Mouse (Mus musculus) frontal cortex, adult (tissue): ENCODE data around the gene Sfswap.

ENCODE experiments used
- ATAC-seq: cut with Nextera tagmentation; 2 replicates; pipeline ENCODE4 v1.9.2; 2017; ENCODE audit warnings: mild to moderate bottlenecking, moderate library complexity, mixed read lengths; ENCODE audit not compliant: low TSS enrichment

Gene Sfswap

GRCm38 (mm10) chr5:129529571-129529970 lies 28.6 kb downstream of the Sfswap start:
- no peak for ATAC-seq

GRCm38 (mm10) chr5:129533731-129534130 lies 32.7 kb downstream of the Sfswap start:
- no peak for ATAC-seq

GRCm38 (mm10) chr5:129534500-129534899 lies 33.5 kb downstream of the Sfswap start:
- peak; percentile 77 for ATAC-seq

GRCm38 (mm10) chr5:129535021-129535420 lies 34.0 kb downstream of the Sfswap start:
- ATAC-seq, result no peak

- ATAC-seq, result no peak
These were observed 34.4 kb downstream of the Sfswap start for GRCm38 (mm10) chr5:129535431-129535830.

- peak; percentile 67 for ATAC-seq
These were observed 37.8 kb downstream of the Sfswap start for GRCm38 (mm10) chr5:129538826-129539225.

- no peak for ATAC-seq
These were observed 41.2 kb downstream of the Sfswap start for GRCm38 (mm10) chr5:129542236-129542635.

GRCm38 (mm10) chr5:129545787-129546186 lies 44.8 kb downstream of the Sfswap start:
- ATAC-seq, result peak; percentile 74; the same call in 1 of the 2 replicates

GRCm38 (mm10) chr5:129549716-129550115 lies 48.7 kb downstream of the Sfswap start:
- ATAC-seq, result no peak

- ATAC-seq, result no peak
These were observed 49.8 kb downstream of the Sfswap start for GRCm38 (mm10) chr5:129550790-129551189.

- ATAC-seq, result no peak
These were observed 51.0 kb downstream of the Sfswap start for GRCm38 (mm10) chr5:129551991-129552390.

- ATAC-seq, result peak; percentile 56; the same call in 1 of the 2 replicates
These were observed 52.6 kb downstream of the Sfswap start for GRCm38 (mm10) chr5:129553642-129554041.

- ATAC-seq, result no peak
These were observed 57.6 kb downstream of the Sfswap start for GRCm38 (mm10) chr5:129558591-129558990.

GRCm38 (mm10) chr5:129559283-129559682 lies 58.3 kb downstream of the Sfswap start:
- no peak for ATAC-seq

- ATAC-seq, result no peak
These were observed 61.3 kb downstream of the Sfswap start for GRCm38 (mm10) chr5:129562342-129562741.

- ATAC-seq, result peak; percentile 64
These were observed 67.6 kb downstream of the Sfswap start for GRCm38 (mm10) chr5:129568596-129568995.

- ATAC-seq, result no peak
These were observed 77.2 kb downstream of the Sfswap start for GRCm38 (mm10) chr5:129578201-129578600.

GRCm38 (mm10) chr5:129580046-129580445 lies 79.0 kb downstream of the Sfswap start:
- peak; percentile 49 for ATAC-seq

- peak; percentile 40; the same call in 1 of the 2 replicates for ATAC-seq
These were observed 79.6 kb downstream of the Sfswap start for GRCm38 (mm10) chr5:129580572-129580971.

- ATAC-seq, result peak; percentile 27; the same call in 1 of the 2 replicates
These were observed 80.0 kb downstream of the Sfswap start for GRCm38 (mm10) chr5:129581015-129581414.

GRCm38 (mm10) chr5:129583331-129583730 lies 82.3 kb downstream of the Sfswap start:
- no peak for ATAC-seq

GRCm38 (mm10) chr5:129583761-129584582 lies 83.0 kb downstream of the Sfswap start, which contains the start of gene Mmp17:
Gene Mmp17, plus strand, starts transcription at chr5:129584169.
- ATAC-seq, result peak; percentile 66
